Comparison of ENCODE assay signal across 27 mouse cellular contexts in genomic region chr9:31433431-31433830, GRCm38 (mm10). TPM values are rescaled to one million over a fixed set of nuclear protein-coding genes. Genes with fewer than 3 reads are reported as not detected.
DNase-seq lines count a peak whose midpoint lies in the region; ATAC-seq and TF ChIP-seq lines count a peak whose summit lies in the region.
"Had no signal": no experiment of that assay in that cellular context is flagged by ENCODE, and none has a peak within 500 bp of the region (broad histone marks: within the 10 kb centered on the region; RNA-seq: fewer than 3 reads in every experiment).

No protein-coding gene starts in this region.

- intact Hi-C loops in heart, postnatal 14 days (cut with DNase I) = no loop called here

- WGBS in heart, embryonic 10.5 days = 75% methylated on average over 3 of the region's 3 CpGs
- 38% methylated on average over 3 of the region's 3 CpGs for WGBS in liver, adult 2 months
- 77% methylated on average over 3 of the region's 3 CpGs for WGBS in liver, embryonic 11.5 days

- H3K79me2 ChIP-seq in liver, adult 2 months (ENCODE audit: control insufficient read depth, insufficient read depth, low read length) = no peaks in the 10 kb centered on the region

- no peak overlapping the region for H3K4me2 ChIP-seq in liver, embryonic 11.5 days
- H3K4me2 ChIP-seq: embryonic facial prominence, embryonic 13.5 days; embryonic facial prominence, embryonic 15.5 days; forebrain, embryonic 12.5 days had no signal

- H3K36me3 ChIP-seq in heart, embryonic 10.5 days = no peaks in the 10 kb centered on the region
- no peaks in the 10 kb centered on the region for H3K36me3 ChIP-seq in liver, adult 2 months (ENCODE audit: control insufficient read depth, insufficient read depth, low read length)
- no peaks in the 10 kb centered on the region for H3K36me3 ChIP-seq in liver, embryonic 11.5 days (ENCODE audit: control insufficient read depth, insufficient read depth, low read length)
- H3K36me3 ChIP-seq: embryonic facial prominence, embryonic 13.5 days; embryonic facial prominence, embryonic 15.5 days; forebrain, embryonic 10.5 days; forebrain, embryonic 12.5 days had no signal

- no peaks in the 10 kb centered on the region for H3K27me3 ChIP-seq in heart, embryonic 10.5 days (ENCODE audit: insufficient read depth, poor library complexity, severe bottlenecking)
- no peaks in the 10 kb centered on the region for H3K27me3 ChIP-seq in liver, adult 2 months (ENCODE audit: control insufficient read depth, insufficient read depth, low read length)
- no peaks in the 10 kb centered on the region for H3K27me3 ChIP-seq in liver, embryonic 11.5 days (replicated peaks; ENCODE audit: control insufficient read depth, insufficient read depth, low read length)
- H3K27me3 ChIP-seq: embryonic facial prominence, embryonic 13.5 days; embryonic facial prominence, embryonic 15.5 days; forebrain, embryonic 12.5 days; Patski had no signal

- no peak for ATAC-seq in liver, embryonic 11.5 days (replicated peaks; ENCODE audit: low FRiP score)
- ATAC-seq: activated CD4-positive, CD25-positive, alpha-beta regulatory T cell, adult 4 months; forebrain, embryonic 14.5 days; forebrain, embryonic 16.5 days; Patski had no signal

- no peak overlapping the region for H3K9ac ChIP-seq in liver, adult 2 months (ENCODE audit: low read depth, low read length)
- no peak overlapping the region for H3K9ac ChIP-seq in liver, embryonic 11.5 days (ENCODE audit: low read depth, low read length)
- H3K9ac ChIP-seq: embryonic facial prominence, embryonic 13.5 days; embryonic facial prominence, embryonic 15.5 days; forebrain, embryonic 12.5 days had no signal

- no peak overlapping the region for H3K4me3 ChIP-seq in heart, embryonic 10.5 days
- no peak overlapping the region for H3K4me3 ChIP-seq in liver, adult 2 months (ENCODE audit: insufficient read depth, low read depth, low read length)
- H3K4me3 ChIP-seq in liver, embryonic 11.5 days (ENCODE audit: low read depth, low read length) = no peak overlapping the region
- H3K4me3 ChIP-seq in bone marrow macrophage, adult 2 months (ENCODE audit: insufficient read depth, low read length) = no peak overlapping the region
- H3K4me3 ChIP-seq: embryonic facial prominence, embryonic 13.5 days; embryonic facial prominence, embryonic 15.5 days; erythroblast, embryonic 14.5 days; forebrain, embryonic 10.5 days; forebrain, embryonic 12.5 days had no signal

- peak; percentile 16 for DNase-seq in heart, embryonic 10.5 days (ENCODE audit: low spot score)
- no peak for DNase-seq in heart, postnatal 14 days
- DNase-seq in kidney, adult 8-10 months = peak; percentile 17 to 28
- no peak for DNase-seq in kidney, postnatal 4 days
- DNase-seq in liver, adult 2 months (ENCODE audit: extremely low read depth, low read depth, low spot score) = peak; percentile 97
- DNase-seq in liver, embryonic 11.5 days (ENCODE audit: low spot score) = no peak
- no peak for DNase-seq in lung, postnatal 25 days (ENCODE audit: low spot score)
- DNase-seq: adrenal gland, adult 8-10 months; adrenal gland, postnatal 14 days; cerebellum, adult 11 months; cerebellum, adult 18-20 months; cerebellum, adult 8-10 months; cerebellum, adult 9-11 months; cerebellum, postnatal 36 days; embryo, embryonic 11 days had no signal

- no peak for TF ChIP-seq POLR2A in liver, adult 2 months (IDR thresholded peaks at IDR 0.05; ENCODE audit: extremely low read depth, insufficient read depth, low read length)
- no peak for TF ChIP-seq POLR2A in bone marrow macrophage, adult 2 months (IDR thresholded peaks at IDR 0.05; ENCODE audit: borderline replicate concordance, low read depth, low read length)

- no peak for TF ChIP-seq CTCF in liver, adult 2 months (IDR thresholded peaks at IDR 0.05; ENCODE audit: low read depth, low read length)
- TF ChIP-seq CTCF in bone marrow macrophage, adult 2 months (IDR thresholded peaks at IDR 0.05; ENCODE audit: low read depth, low read length) = no peak

- no peaks in the 10 kb centered on the region for H3K9me3 ChIP-seq in heart, embryonic 10.5 days
- H3K9me3 ChIP-seq in liver, embryonic 11.5 days (ENCODE audit: control insufficient read depth, low read length) = no peaks in the 10 kb centered on the region
- H3K9me3 ChIP-seq: embryonic facial prominence, embryonic 13.5 days; embryonic facial prominence, embryonic 15.5 days; forebrain, embryonic 10.5 days; forebrain, embryonic 12.5 days had no signal

- peaks cover 8% of the 10 kb centered on the region; the same call in 1 of the 2 replicates for H3K4me1 ChIP-seq in heart, embryonic 10.5 days
- H3K4me1 ChIP-seq in liver, adult 2 months (ENCODE audit: control insufficient read depth, insufficient read depth, low read length) = peaks cover 3% of the 10 kb centered on the region; the same call in 1 of the 2 replicates
- H3K4me1 ChIP-seq in liver, embryonic 11.5 days (replicated peaks; ENCODE audit: control insufficient read depth, insufficient read depth, low read length) = no peaks in the 10 kb centered on the region
- H3K4me1 ChIP-seq in bone marrow macrophage, adult 2 months (ENCODE audit: control insufficient read depth, insufficient read depth, low read length) = peaks cover 9% of the 10 kb centered on the region
- H3K4me1 ChIP-seq: embryonic facial prominence, embryonic 13.5 days; embryonic facial prominence, embryonic 15.5 days; forebrain, embryonic 12.5 days had no signal

- H3K27ac ChIP-seq in heart, embryonic 10.5 days = no peak overlapping the region
- no peak overlapping the region for H3K27ac ChIP-seq in liver, adult 2 months (replicated peaks; ENCODE audit: insufficient read depth, low read depth, low read length)
- H3K27ac ChIP-seq in liver, embryonic 11.5 days (ENCODE audit: low read depth, low read length) = no peak overlapping the region
- peak overlapping the region; percentile 17; the same call in 1 of the 2 replicates for H3K27ac ChIP-seq in bone marrow macrophage, adult 2 months (ENCODE audit: insufficient read depth, low read depth, low read length)
- H3K27ac ChIP-seq: embryonic facial prominence, embryonic 13.5 days; embryonic facial prominence, embryonic 15.5 days; forebrain, embryonic 10.5 days; forebrain, embryonic 12.5 days had no signal

RNA-seq across cellular contexts. Expression of gene Tmem45b, which starts 30.8 kb away (rescaled TPM):
- polyA plus RNA-seq in heart, embryonic 10.5 days (2016; fragmentation: Nextera tagmentation; extraction: Ambion mirVana) = 0.07 TPM in 1 of 2 replicates, not detected in the other
- 1 to 10 TPM in 1 of 2 experiments, under 1 TPM in 1; 0.41 to 2.0 TPM for total RNA-seq in heart, postnatal 14 days (2021)
- 0.13 and 0.55 TPM in 2 replicates for total RNA-seq in liver, adult 2 months (2014; rRNA removed)
- 0.37 and 0.73 TPM in 2 replicates for polyA plus RNA-seq in liver, adult 2 months (2012; rRNA removed)
- not detected in 2 replicates for polyA plus RNA-seq in liver, embryonic 11.5 days (2014; fragmentation: Nextera tagmentation; extraction: Ambion mirVana)
- not detected in 2 replicates for polyA plus RNA-seq in bone marrow macrophage, adult 2 months (2012; ENCODE audit: insufficient read depth, insufficient read length, missing spikeins)
- total RNA-seq: common myeloid progenitor, adult 5-6 weeks had no signal
- polyA plus RNA-seq: activated CD4-positive, CD25-positive, alpha-beta regulatory T cell, adult 4 months; C2C12; erythroblast, embryonic 14.5 days; forebrain, embryonic 10.5 days; forebrain, embryonic 14.5 days; Patski had no signal

RNA-seq across cellular contexts. Expression of gene Nfrkb, which starts 47.4 kb away (rescaled TPM):
- polyA plus RNA-seq in heart, embryonic 10.5 days (2016; fragmentation: Nextera tagmentation; extraction: Ambion mirVana) = 15.2 and 16.1 TPM in 2 replicates
- 10 to 100 TPM; 13.1 TPM for total RNA-seq in heart, postnatal 14 days (2021)
- 6.6 and 8.6 TPM in 2 replicates for total RNA-seq in liver, adult 2 months (2014; rRNA removed)
- 5.6 and 8.2 TPM in 2 replicates for polyA plus RNA-seq in liver, adult 2 months (2012; rRNA removed)
- 16.1 and 16.4 TPM in 2 replicates for polyA plus RNA-seq in liver, embryonic 11.5 days (2014; fragmentation: Nextera tagmentation; extraction: Ambion mirVana)
- polyA plus RNA-seq in bone marrow macrophage, adult 2 months (2012; ENCODE audit: insufficient read depth, insufficient read length, missing spikeins) = 13.1 and 14.2 TPM in 2 replicates

Comparison
In these comparisons a context has a peak if more than half of its experiments do, and no peak if none do; other contexts are left out.
1. DNase-seq: peak in heart, embryonic 10.5 days (single experiment), kidney, adult 8-10 months (2 of 2) and liver, adult 2 months (single experiment); none in heart, postnatal 14 days (0 of 2), kidney, postnatal 4 days (0 of 2), liver, embryonic 11.5 days (single experiment) and lung, postnatal 25 days (single experiment).